Mouse (Mus musculus): ENCODE measurements around the gene Wsb1. TPM values are rescaled to one million over a fixed set of nuclear protein-coding genes. Genes with fewer than 3 reads are reported as not detected.

Wsb1 gene
- polyA plus RNA-seq, 1 experiment from 2014 or later, result 203 TPM

GRCm38 (mm10) chr11:79253542-79254390, 705 bp downstream of the Wsb1 start:
- DNase-seq (ENCODE audit: low spot score), result peak; percentile 87
- peaks cover 11% of the 10 kb centered on the region for H3K4me1 ChIP-seq
- H3K27me3 ChIP-seq (ENCODE audit: insufficient read depth, poor library complexity, severe bottlenecking), result no peaks in the 10 kb centered on the region
- peak overlapping the region; percentile 97 for H3K4me3 ChIP-seq
- peak overlapping the region; percentile 98 for H3K27ac ChIP-seq
- no peaks in the 10 kb centered on the region for H3K9me3 ChIP-seq
- H3K36me3 ChIP-seq, result peaks cover 28% of the 10 kb centered on the region
- 1% methylated on average over 49 of the region's 49 CpGs for WGBS

GRCm38 (mm10) chr11:79252881-79253541, 1.5 kb downstream of the Wsb1 start:
- Histone ChIP-seq H3K4me1 (peaks cover 11% of the 10 kb centered on the region), H3K36me3 (peaks cover 36% of the 10 kb centered on the region), H3K4me3 (peak overlapping the region; percentile 97), H3K27me3 (ENCODE audit: insufficient read depth, poor library complexity, severe bottlenecking) (no peaks in the 10 kb centered on the region), H3K27ac (peak overlapping the region; percentile 98), H3K9me3 (no peaks in the 10 kb centered on the region)
- 26% methylated on average over 6 of the region's 6 CpGs for WGBS
- no peak for DNase-seq (ENCODE audit: low spot score)

- H3K27me3 ChIP-seq (ENCODE audit: insufficient read depth, poor library complexity, severe bottlenecking), result no peaks in the 10 kb centered on the region
- no peak overlapping the region for H3K4me3 ChIP-seq
- H3K4me1 ChIP-seq, result peaks cover 12% of the 10 kb centered on the region
- WGBS, result 93% methylated on average over 7 of the region's 7 CpGs
- H3K36me3 ChIP-seq, result peaks cover 71% of the 10 kb centered on the region
- no peaks in the 10 kb centered on the region for H3K9me3 ChIP-seq
- H3K27ac ChIP-seq, result no peak overlapping the region
- DNase-seq (ENCODE audit: low spot score), result no peak
Measured at GRCm38 (mm10) chr11:79239024-79239423, 15.4 kb downstream of the Wsb1 start.

- no peaks in the 10 kb centered on the region for H3K27me3 ChIP-seq (ENCODE audit: insufficient read depth, poor library complexity, severe bottlenecking)
- peaks cover 66% of the 10 kb centered on the region for H3K36me3 ChIP-seq
- H3K9me3 ChIP-seq, result no peaks in the 10 kb centered on the region
- no peak overlapping the region for H3K4me3 ChIP-seq
- 13% methylated on average over 1 of the region's 1 CpGs for WGBS
- H3K4me1 ChIP-seq, result peaks cover 12% of the 10 kb centered on the region
- DNase-seq (ENCODE audit: low spot score), result no peak
- H3K27ac ChIP-seq, result peak overlapping the region; percentile 69
Measured at GRCm38 (mm10) chr11:79238398-79238752, 16.1 kb downstream of the Wsb1 start.

- DNase-seq (ENCODE audit: low spot score), result no peak
- peaks cover 61% of the 10 kb centered on the region for H3K36me3 ChIP-seq
- H3K27ac ChIP-seq, result peak overlapping the region; percentile 69
- H3K9me3 ChIP-seq, result no peaks in the 10 kb centered on the region
- WGBS, result 90% methylated on average over 11 of the region's 11 CpGs
- H3K4me3 ChIP-seq, result no peak overlapping the region
- H3K27me3 ChIP-seq (ENCODE audit: insufficient read depth, poor library complexity, severe bottlenecking), result no peaks in the 10 kb centered on the region
- H3K4me1 ChIP-seq, result peaks cover 12% of the 10 kb centered on the region
Measured at GRCm38 (mm10) chr11:79237644-79238397, 16.6 kb downstream of the Wsb1 start.

- Histone ChIP-seq H3K27me3 (ENCODE audit: insufficient read depth, poor library complexity, severe bottlenecking) (no peaks in the 10 kb centered on the region), H3K36me3 (no peaks in the 10 kb centered on the region), H3K4me1 (peaks cover 7% of the 10 kb centered on the region), H3K4me3 (no peak overlapping the region), H3K9me3 (no peaks in the 10 kb centered on the region), H3K27ac (no peak overlapping the region)
- WGBS, result 93% methylated on average over 13 of the region's 13 CpGs
- DNase-seq (ENCODE audit: low spot score), result no peak
Measured at GRCm38 (mm10) chr11:79230251-79230570, 24.3 kb downstream of the Wsb1 start.

GRCm38 (mm10) chr11:79229561-79230250, 24.8 kb downstream of the Wsb1 start:
- WGBS, result 83% methylated on average over 11 of the region's 11 CpGs
- peak; percentile 71 for DNase-seq (ENCODE audit: low spot score)
- no peak overlapping the region for H3K27ac ChIP-seq

GRCm38 (mm10) chr11:79229057-79229504, 25.4 kb downstream of the Wsb1 start:
- peak; percentile 69 for DNase-seq (ENCODE audit: low spot score)
- H3K4me3 ChIP-seq, result no peak overlapping the region
- no peaks in the 10 kb centered on the region for H3K36me3 ChIP-seq
- WGBS, result 86% methylated on average over 10 of the region's 10 CpGs
- peaks cover 16% of the 10 kb centered on the region for H3K4me1 ChIP-seq
- no peak overlapping the region for H3K27ac ChIP-seq
- no peaks in the 10 kb centered on the region for H3K9me3 ChIP-seq
- no peaks in the 10 kb centered on the region for H3K27me3 ChIP-seq (ENCODE audit: insufficient read depth, poor library complexity, severe bottlenecking)

More at GRCm38 (mm10) chr11:79229561-79230250, 24.8 kb downstream of the Wsb1 start:
- Histone ChIP-seq H3K36me3 (no peaks in the 10 kb centered on the region), H3K4me3 (no peak overlapping the region), H3K4me1 (peaks cover 12% of the 10 kb centered on the region), H3K9me3 (no peaks in the 10 kb centered on the region), H3K27me3 (ENCODE audit: insufficient read depth, poor library complexity, severe bottlenecking) (no peaks in the 10 kb centered on the region)

- Histone ChIP-seq H3K36me3 (no peaks in the 10 kb centered on the region), H3K27me3 (ENCODE audit: insufficient read depth, poor library complexity, severe bottlenecking) (no peaks in the 10 kb centered on the region), H3K4me1 (peaks cover 16% of the 10 kb centered on the region), H3K4me3 (no peak overlapping the region), H3K9me3 (no peaks in the 10 kb centered on the region), H3K27ac (no peak overlapping the region)
- WGBS, result 86% methylated on average over 2 of the region's 2 CpGs
- DNase-seq (ENCODE audit: low spot score), result no peak
Measured at GRCm38 (mm10) chr11:79228089-79228488, 26.4 kb downstream of the Wsb1 start.

- WGBS, result 61% methylated on average over 8 of the region's 8 CpGs
- H3K27me3 ChIP-seq (ENCODE audit: insufficient read depth, poor library complexity, severe bottlenecking), result no peaks in the 10 kb centered on the region
- no peaks in the 10 kb centered on the region for H3K36me3 ChIP-seq
- no peaks in the 10 kb centered on the region for H3K9me3 ChIP-seq
- peaks cover 16% of the 10 kb centered on the region for H3K4me1 ChIP-seq
- DNase-seq (ENCODE audit: low spot score), result peak; percentile 73
- H3K27ac ChIP-seq, result peak overlapping the region; percentile 75
- H3K4me3 ChIP-seq, result no peak overlapping the region
Measured at GRCm38 (mm10) chr11:79225371-79226155, 28.9 kb downstream of the Wsb1 start.

GRCm38 (mm10) chr11:79224562-79225280, 29.8 kb downstream of the Wsb1 start:
- WGBS, result 39% methylated on average over 18 of the region's 18 CpGs
- H3K4me1 ChIP-seq, result peaks cover 16% of the 10 kb centered on the region
- H3K4me3 ChIP-seq, result no peak overlapping the region
- peak; percentile 91 for DNase-seq (ENCODE audit: low spot score)
- peak overlapping the region; percentile 75 for H3K27ac ChIP-seq
- no peaks in the 10 kb centered on the region for H3K9me3 ChIP-seq
- H3K36me3 ChIP-seq, result no peaks in the 10 kb centered on the region
- no peaks in the 10 kb centered on the region for H3K27me3 ChIP-seq (ENCODE audit: insufficient read depth, poor library complexity, severe bottlenecking)
